Mouse (Mus musculus) heart, adult 2 months (tissue): ENCODE measurements around the gene Arid1a. TPM values are rescaled to one million over a fixed set of nuclear protein-coding genes. Genes with fewer than 3 reads are reported as not detected.

ENCODE experiments used
- DNase-seq, 2 experiments: peaks; one replicate each; pipeline ENCODE4 v3.0.0; 2021
- H3K27ac ChIP-seq: fragments of 200-600 bp; 2 replicates; pipeline ENCODE4 v1.8.1; 2022
- H3K27me3 ChIP-seq: fragments of 200-500 bp; 2 replicates; pipeline ENCODE4 v1.6.1; 2012; ENCODE audit warnings: mild to moderate bottlenecking, low read length, inconsistent platforms, mixed read lengths; ENCODE audit not compliant: control insufficient read depth, insufficient read depth
- H3K36me3 ChIP-seq: fragments of 200-500 bp; 2 replicates; pipeline ENCODE4 v1.6.1; 2012; ENCODE audit warnings: low read length, inconsistent platforms; ENCODE audit not compliant: control insufficient read depth, insufficient read depth
- H3K4me1 ChIP-seq: fragments of 200-500 bp; 2 replicates; pipeline ENCODE4 v1.6.1; 2011; ENCODE audit warnings: low read length; ENCODE audit not compliant: control insufficient read depth, insufficient read depth
- H3K4me3 ChIP-seq: fragments of 200-600 bp; 2 replicates; pipeline ENCODE4 v1.8.1; 2022
- H3K79me2 ChIP-seq: fragments of 200-500 bp; replicated peaks from 2 replicates; pipeline ENCODE4 v1.6.1; 2012; ENCODE audit warnings: mild to moderate bottlenecking, inconsistent platforms, low read length, moderate library complexity, mixed read lengths; ENCODE audit not compliant: control insufficient read depth, insufficient read depth
- H3K9ac ChIP-seq: fragments of 200-500 bp; 2 replicates; pipeline ENCODE4 v1.6.1; 2012; ENCODE audit warnings: low read depth, mild to moderate bottlenecking, control low read depth, inconsistent platforms, low read length, mixed read lengths
- CTCF ChIP-seq: fragments of 200-600 bp; IDR thresholded peaks from 2 replicates; pipeline ENCODE4 v1.8.1; 2022; ENCODE audit warnings: antibody characterized with exemption, mild to moderate bottlenecking, moderate library complexity
- EP300 ChIP-seq: fragments of 200-500 bp; IDR thresholded peaks from 2 replicates; pipeline ENCODE4 v1.6.1; 2011; ENCODE audit warnings: low read depth, low read length, control low read depth; ENCODE audit not compliant: insufficient read depth
- POLR2A ChIP-seq: fragments of 200-500 bp; IDR thresholded peaks from 2 replicates; pipeline ENCODE4 v1.6.1; 2011; ENCODE audit warnings: mild to moderate bottlenecking, low read depth, low read length, control low read depth; ENCODE audit not compliant: insufficient read depth
- WGBS: fragments of 180-500 bp; shearing (Covaris S2); methylation state at CpG from one replicate; pipeline ENCODE4 v1.1.7; 2018; 5-methylcytosine and 5-hydroxymethylcytosine counted together
- intact Hi-C: fragments of 180-260 bp; cut with DNase I; formaldehyde crosslinking; loops from one replicate; pipeline ENCODE4 v1.15.1; 2025
- polyA plus RNA-seq: library from polyadenylated mRNA; depleted of rRNA; stranded (reverse); fragments of >200 nt; gene quantifications from 2 replicates; pipeline ENCODE4 v1.2.3, GENCODE M21; 2012
- total RNA-seq, 2 experiments: library from RNA; stranded (reverse); gene quantifications; 2 replicates each; pipeline ENCODE4 v1.2.3; 2021

The Arid1a gene
- total and polyA plus RNA-seq, 3 experiments = 27.8 to 38.0 (median 34.2) TPM

- Histone ChIP-seq H3K27ac (peak within 1 kb of the TSS; percentile 100), H3K79me2 (no peaks in the 10 kb centered on the region), H3K36me3 (peaks cover 2% of the 10 kb centered on the region; the same call in 1 of the 2 replicates), H3K27me3 (no peaks in the 10 kb centered on the region), H3K4me3 (peak within 1 kb of the TSS; percentile 95), H3K9ac (peak within 1 kb of the TSS; percentile 95), H3K4me1 (peaks cover 10% of the 10 kb centered on the region)
- TF ChIP-seq EP300 (peak; percentile 50; the same call in 1 of the 2 replicates), POLR2A (peak; percentile 87), CTCF (no peak)
- intact Hi-C loops = loop anchor here (1.0 kb wide), 3 partner anchors 102 to 157 kb away; no protein-coding TSS in a partner anchor
- DNase-seq = peak; percentile 97 to 98
- WGBS = 1% methylated on average over 75 of the region's 76 CpGs
Observed at GRCm38 (mm10) chr4:133671881-133672844, 84.4 kb downstream of the Arid1a start, which contains the start of gene Pigv. Gene Pigv, minus strand, starts transcription at chr4:133672647.

DNA sequence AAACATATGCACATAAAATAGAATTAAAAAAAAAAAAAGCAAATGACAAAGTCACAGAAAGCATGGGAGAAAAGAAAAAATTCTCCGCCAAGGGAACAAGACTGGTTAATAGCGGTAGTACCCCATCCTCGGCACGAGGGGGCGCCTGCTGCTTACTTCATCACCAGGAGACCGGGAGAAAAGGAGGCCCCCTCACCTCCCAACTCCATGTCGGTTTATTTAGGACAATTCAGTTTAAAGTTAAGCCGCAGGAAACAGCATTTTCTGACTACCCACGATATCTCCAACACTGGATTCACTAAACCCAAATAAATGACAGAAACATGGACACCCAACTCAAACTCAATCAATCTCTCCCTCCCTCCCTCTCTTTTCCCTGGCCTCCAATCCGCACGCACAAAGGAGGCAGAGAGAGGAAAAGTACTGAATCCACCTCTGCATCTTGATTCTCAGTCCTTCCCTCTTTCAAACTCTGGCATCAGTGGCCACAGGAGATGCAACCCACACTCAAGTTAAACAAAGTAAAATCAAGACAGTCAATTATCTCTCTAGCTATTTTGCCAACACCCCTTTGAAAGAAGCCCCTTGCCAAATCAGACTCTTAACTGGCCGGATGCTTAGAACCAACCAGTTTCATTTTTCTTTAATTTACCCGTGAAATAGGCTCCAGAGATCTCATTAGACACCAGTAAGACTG lies 85.2 kb downstream of the Arid1a start:
- intact Hi-C loops = loop anchor here (1.0 kb wide), 2 partner anchors 103 to 158 kb away; no protein-coding TSS in a partner anchor
- 3% methylated on average over 13 of the region's 13 CpGs for WGBS
- H3K27ac ChIP-seq = peak overlapping the region; percentile 100
- peak overlapping the region; percentile 95 for H3K4me3 ChIP-seq
- peaks cover 10% of the 10 kb centered on the region for H3K4me1 ChIP-seq
- H3K27me3 ChIP-seq = no peaks in the 10 kb centered on the region
- H3K9ac ChIP-seq = peak overlapping the region; percentile 95
- TF ChIP-seq POLR2A = 0 out of 2 replicates have a peak, but pooled peaks have one; percentile 20
- TF ChIP-seq EP300 = peak; percentile 81; the same call in 1 of the 2 replicates
- peak; percentile 98; the same call in 1 of the 2 replicates for TF ChIP-seq CTCF
- H3K36me3 ChIP-seq = peaks cover 2% of the 10 kb centered on the region; the same call in 1 of the 2 replicates
- no peaks in the 10 kb centered on the region for H3K79me2 ChIP-seq
- DNase-seq = peak; percentile 86 to 87

DNA sequence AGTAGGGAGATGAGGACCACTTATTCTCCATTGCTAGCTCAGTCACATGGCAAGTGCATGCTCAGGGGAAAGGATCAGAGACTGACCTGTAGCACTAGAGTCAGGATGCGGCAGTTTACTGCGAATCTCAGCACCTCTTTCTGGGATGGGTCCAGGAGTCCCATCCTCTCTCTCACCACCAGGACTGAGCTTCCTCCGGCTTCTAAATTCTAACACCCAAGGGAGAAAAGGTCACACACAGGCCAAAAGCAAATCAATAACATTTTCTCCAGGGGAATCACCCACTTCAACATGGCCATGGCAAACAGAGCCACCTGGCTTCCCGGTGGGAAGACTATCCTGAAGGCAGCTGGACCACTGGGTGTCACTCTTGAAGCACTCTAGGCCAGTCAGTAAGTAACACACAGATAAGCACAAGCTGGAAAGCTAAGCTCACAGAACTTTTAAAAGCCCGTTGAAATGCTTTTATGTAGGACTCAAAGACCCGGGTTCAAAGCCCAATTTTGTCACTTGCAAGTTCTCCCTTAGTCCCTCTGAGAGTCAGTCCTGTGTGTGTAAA lies 86.8 kb downstream of the Arid1a start:
- Histone ChIP-seq H3K36me3 (no peaks in the 10 kb centered on the region), H3K27ac (no peak overlapping the region), H3K4me3 (no peak overlapping the region), H3K4me1 (peaks cover 5% of the 10 kb centered on the region), H3K79me2 (no peaks in the 10 kb centered on the region), H3K27me3 (no peaks in the 10 kb centered on the region), H3K9ac (no peak overlapping the region)
- DNase-seq = no peak
- TF ChIP-seq POLR2A = no peak
- peak; percentile 65 for TF ChIP-seq CTCF
- TF ChIP-seq EP300 = no peak
- 48% methylated on average over 6 of the region's 6 CpGs for WGBS
- intact Hi-C loops = no loop called here

DNA sequence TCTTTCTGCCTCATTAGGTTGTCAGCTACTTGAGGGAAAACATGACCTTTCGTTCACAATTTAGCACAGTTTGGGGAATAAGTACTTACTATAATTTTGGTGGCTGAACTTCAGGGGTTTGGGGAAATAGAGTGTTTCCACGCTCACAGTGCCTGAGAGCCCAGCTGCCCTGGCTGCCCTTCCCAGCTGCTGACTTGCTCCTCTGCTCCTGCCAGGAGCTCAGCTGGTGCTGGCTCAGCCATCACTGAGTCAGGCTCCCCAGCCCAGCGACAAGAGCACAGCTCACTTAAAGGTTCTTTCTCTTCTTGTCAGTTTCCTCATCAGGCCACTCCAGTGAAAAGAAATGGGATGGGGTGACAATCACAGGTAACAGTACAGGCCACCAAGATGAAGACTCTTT lies 88.0 kb downstream of the Arid1a start:
- TF ChIP-seq CTCF = no peak
- Histone ChIP-seq H3K4me3 (no peak overlapping the region), H3K9ac (no peak overlapping the region), H3K27me3 (no peaks in the 10 kb centered on the region), H3K79me2 (no peaks in the 10 kb centered on the region), H3K36me3 (no peaks in the 10 kb centered on the region), H3K27ac (no peak overlapping the region), H3K4me1 (no peaks in the 10 kb centered on the region; the same call in 1 of the 2 replicates)
- peak in 1 of 2 experiments; percentile 57 for DNase-seq
- intact Hi-C loops = no loop called here
- 57% methylated on average over 3 of the region's 3 CpGs for WGBS

- Histone ChIP-seq H3K9ac (no peak overlapping the region), H3K4me3 (no peak overlapping the region), H3K27ac (no peak overlapping the region; the same call in 1 of the 2 replicates), H3K79me2 (no peaks in the 10 kb centered on the region), H3K27me3 (no peaks in the 10 kb centered on the region), H3K36me3 (no peaks in the 10 kb centered on the region; the same call in 1 of the 2 replicates), H3K4me1 (no peaks in the 10 kb centered on the region; the same call in 1 of the 2 replicates)
- TF ChIP-seq CTCF (no peak), EP300 (no peak), POLR2A (no peak)
- 44% methylated on average over 6 of the region's 6 CpGs for WGBS
- DNase-seq = peak in 1 of 2 experiments; percentile 55
- intact Hi-C loops = no loop called here
Observed at GRCm38 (mm10) chr4:133666199-133666598, 90.4 kb downstream of the Arid1a start.
